Mouse (Mus musculus) spleen, adult 2 months (tissue): ENCODE measurements around the gene D1Ertd622e.

Experiments used
- CTCF ChIP-seq: fragments of 200-500 bp; IDR thresholded peaks from 2 replicates; pipeline ENCODE4 v1.5.1; 2011; ENCODE audit warnings: mild to moderate bottlenecking, inconsistent platforms; ENCODE audit not compliant: insufficient read depth, insufficient read length, insufficient replicate concordance; ENCODE audit errors: extremely low read depth
- POLR2A ChIP-seq: fragments of 200-500 bp; IDR thresholded peaks from 2 replicates; pipeline ENCODE4 v1.6.1; 2011; ENCODE audit warnings: low read depth, low read length, inconsistent platforms

GRCm38 (mm10) chr1:97583085-97583484, 78.8 kb downstream of the D1Ertd622e start:
- TF ChIP-seq POLR2A (no peak), CTCF (no peak)
